Mouse (Mus musculus) frontal cortex, adult (tissue): ENCODE measurements around the gene Clptm1.
"Not testable (repeated sequence)": the region's sequence is repeated elsewhere in the genome, so short reads cannot be mapped to it uniquely, and the experiment has no call there.

Experiments used
- ATAC-seq: cut with Nextera tagmentation; 2 replicates; pipeline ENCODE4 v1.9.2; 2017; ENCODE audit warnings: mild to moderate bottlenecking, moderate library complexity, mixed read lengths; ENCODE audit not compliant: low TSS enrichment

The Clptm1 gene

DNA sequence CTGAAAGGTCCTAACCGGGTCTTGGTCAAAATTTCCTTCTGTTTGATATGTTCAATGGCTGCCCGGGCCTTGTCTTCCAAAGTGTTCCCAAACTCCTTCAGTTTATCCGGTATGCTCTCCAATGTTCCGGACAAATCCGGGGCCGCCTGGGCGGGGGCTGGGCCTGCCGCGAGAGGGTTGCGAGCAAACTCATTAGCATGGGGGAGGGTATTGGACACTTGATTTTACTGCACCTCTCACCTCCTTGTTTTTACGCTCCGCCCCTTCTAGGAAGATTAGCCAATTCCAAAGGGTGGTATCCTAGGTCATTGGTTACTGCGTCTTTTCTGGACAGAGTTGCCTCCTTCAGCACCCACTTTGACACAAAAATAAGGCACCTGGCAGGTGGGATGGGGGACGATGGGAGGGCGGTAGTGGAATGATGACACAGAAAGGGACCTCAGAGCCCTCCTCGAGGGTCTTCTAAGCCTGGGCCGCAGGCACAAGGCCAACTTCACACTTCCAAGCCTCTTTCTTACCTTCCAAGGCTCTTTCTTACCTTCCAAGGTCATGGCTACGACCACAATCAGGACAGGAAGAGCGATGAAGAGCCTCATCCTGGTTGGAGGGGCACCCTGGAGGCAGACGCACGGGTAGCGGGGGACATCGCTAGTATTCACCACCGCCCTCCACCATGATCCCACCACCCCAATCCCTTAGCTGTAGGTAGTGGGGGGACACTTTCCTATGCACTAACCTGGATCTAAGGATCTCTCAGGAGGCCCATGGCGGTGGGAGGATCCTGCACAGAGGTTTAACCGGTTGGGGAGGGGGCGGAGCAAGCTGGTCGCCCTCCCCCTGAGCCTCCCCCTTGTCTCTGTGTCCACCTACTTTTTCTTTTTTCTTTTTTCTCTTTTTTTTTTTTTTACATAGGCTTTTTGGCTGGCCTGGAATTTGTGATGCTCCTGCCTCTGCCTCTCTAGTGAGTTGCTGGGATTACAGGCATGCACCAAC is 27.3 kb upstream of the Clptm1 start, which contains the start of gene Apoc1:
Apoc1 (minus strand) TSS at position 788 of the 993 bp plus-strand sequence.
- no peak for ATAC-seq

DNA sequence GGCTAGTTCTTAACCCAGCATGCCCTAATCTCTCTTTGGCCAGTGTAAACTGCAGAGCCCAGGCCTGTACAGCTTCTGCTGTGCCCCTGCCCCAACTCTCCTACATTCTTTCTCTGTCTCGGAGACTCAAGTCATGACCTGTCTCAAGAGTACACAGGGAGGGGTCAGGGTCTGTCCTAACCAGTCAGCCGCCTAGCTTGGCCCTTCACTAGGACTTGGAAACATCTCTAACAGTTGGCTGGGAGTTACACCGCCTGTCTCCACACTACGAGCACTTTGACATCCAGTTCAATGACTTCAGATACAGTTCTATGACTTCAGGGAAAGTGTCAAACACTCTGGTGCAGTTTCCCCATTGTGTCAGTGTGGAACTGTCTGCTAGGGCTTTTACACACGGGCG is 26.6 kb upstream of the Clptm1 start:
- no peak for ATAC-seq

DNA sequence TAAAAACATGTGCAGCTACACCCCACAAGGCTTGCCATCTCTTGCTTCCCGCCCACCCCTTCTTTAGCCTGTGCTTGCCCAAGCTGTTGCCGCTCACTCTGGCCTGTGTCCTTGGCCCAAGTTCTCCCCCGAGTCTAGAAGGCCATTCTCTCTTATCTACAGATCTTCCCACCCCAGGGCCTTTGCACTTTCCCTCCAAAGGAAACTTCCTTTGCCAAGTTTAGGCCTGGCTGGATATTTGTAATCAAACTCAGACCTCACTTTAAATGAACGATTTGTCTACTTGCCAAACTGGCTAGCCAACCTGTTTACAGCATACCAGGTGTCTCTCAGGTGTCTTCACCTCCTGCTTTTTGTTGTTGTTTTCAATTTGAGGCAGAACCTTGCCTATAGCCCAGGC is 26.0 kb upstream of the Clptm1 start:
- ATAC-seq, result no peak

DNA sequence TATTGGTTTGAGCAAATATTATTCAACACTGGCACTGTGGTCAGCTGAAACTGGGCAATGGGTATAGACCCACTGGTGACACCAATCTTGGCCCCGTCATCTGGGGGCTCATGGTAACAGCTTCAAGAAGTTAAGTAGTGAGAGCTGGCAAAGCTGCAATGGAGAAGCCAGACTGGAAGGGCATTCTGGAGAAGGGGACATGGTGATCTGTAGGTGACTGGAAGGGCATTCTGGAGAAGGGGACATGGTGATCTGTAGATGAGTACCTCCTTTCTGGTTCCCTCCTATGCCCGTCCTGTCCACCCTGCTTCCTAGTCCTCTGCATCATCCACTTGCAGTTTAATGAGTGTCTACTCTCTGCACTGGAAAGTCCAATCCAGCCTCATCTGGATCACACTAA is 23.8 kb upstream of the Clptm1 start:
- no peak for ATAC-seq

DNA sequence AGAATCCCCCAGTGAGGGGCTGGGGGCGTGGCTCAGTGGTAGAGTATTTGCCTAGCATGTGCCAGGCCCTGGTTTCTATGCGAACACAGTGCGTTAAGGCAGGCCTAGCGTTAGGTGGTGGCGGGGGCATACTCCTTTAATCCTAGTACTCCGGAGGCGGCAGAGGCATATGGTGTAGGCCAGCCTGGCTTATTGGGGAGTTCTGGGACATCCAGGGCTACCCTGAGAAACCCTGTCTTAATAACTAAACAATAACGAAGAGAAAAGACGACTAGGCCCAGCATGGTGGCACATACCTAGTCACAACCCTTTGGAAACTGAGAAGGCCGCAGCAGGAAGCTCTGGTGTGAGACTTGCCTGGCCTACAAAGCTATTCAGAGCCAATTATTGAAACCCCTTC is 23.3 kb upstream of the Clptm1 start:
- no peak for ATAC-seq

DNA sequence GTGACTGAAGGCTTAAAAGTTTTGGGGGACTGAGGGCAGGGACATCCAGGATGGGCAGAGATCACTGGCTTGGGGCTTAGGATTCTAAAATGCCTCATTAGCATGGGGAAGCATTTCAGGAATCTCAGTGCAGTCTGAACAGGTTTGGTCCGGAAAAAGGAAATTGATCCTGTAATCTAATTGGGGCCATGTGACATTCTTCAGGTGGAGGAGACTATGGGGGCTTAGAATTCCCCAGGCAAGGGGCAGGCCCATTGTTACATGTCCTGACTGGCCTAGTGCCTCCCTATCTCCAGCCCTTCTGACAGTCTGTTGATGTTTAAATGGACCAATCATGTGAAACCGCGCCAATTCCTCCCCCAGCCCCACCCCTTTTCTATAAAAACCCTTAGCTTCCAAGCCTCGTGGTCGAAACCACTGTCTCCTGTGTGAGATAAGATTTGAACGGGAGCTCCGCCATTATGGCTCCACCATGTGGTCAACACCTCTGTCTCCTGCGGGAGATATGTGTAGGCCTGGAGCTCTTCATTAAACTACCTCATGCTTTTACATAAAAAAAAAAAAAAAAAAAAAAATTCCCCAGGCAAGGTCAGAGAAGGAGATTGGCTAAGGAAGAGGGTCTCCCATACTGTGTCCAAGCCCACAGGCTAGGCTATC is 22.2 kb upstream of the Clptm1 start:
- not testable (repeated sequence) for ATAC-seq

DNA sequence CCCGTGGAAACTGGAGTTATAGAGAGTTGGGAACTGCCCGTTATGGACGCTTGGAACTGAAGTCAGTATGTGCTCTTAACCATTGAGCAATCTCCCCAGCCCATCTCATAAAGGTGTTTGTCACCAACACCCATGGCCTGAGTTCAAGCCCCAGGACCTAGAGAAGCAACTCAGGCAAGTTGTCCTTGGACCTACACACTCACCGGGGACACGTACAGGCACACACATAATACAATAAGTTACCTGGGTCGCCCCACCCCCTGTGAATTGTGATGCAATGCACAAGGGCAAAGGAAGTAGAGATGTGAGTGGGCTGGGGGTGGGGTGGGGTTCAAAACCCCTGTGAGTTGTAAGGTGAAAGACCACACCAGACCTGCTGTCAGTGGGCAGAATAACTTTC is 21.7 kb upstream of the Clptm1 start:
- ATAC-seq, result no peak

DNA sequence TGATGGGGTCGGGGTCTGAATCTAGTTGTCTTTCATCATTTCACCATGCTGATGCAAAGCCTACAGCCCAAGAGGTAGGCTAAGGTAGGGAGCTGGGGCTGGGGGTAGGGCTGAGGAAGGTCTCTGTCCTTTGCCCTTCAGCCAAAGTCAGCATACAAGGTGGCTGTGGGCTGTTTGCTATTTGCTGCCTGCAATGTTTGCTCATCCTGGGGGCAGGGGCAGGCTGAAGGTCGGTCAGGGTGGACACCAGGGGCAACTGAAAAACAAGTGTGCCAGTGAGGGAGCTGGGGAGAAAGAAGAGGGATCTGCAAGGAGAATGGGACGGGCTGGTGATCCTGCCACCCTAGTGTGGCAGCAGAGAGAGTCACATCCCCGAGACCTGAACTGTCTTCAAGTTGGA is 20.5 kb upstream of the Clptm1 start:
- ATAC-seq, result no peak

DNA sequence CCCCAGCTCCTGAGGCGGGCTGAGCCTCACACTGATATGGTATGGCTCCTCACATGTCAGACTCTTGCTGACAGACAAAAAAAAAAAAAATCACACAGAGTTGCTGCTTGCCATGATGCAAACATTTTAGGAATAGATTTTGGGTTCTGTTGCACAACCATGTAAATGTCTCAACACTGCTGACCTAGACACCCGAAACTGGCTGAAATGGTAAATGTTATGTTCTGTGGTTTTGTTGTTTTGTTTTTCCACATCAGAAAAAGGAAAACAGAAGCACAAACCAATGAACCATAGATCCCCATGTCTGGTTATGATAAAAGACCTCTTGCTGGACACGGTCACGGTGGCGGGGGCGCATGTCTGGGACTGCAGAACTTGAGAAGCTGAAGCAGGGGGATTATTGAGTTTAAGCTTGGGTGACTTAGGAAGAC is 19.0 kb upstream of the Clptm1 start:
- no peak for ATAC-seq

DNA sequence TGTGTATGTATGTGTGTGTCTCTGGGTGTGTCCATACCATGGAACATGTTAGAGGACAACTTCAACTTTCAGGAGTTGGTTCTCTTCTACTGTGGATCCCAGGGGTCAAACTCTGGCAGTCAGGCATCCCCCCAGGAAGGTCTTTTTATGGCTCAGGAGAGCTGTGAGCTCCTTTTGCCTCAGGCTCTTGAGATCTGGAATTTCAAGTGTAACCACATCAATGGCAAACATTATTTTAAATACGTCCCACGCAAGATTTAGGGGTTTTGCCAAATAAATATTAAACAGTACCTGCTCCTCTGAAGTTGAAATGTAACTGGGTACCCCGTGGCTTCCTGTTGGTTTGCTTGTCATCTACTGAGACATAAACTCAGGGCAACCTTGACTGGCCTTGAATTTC is 18.1 kb upstream of the Clptm1 start:
- ATAC-seq, result no peak

DNA sequence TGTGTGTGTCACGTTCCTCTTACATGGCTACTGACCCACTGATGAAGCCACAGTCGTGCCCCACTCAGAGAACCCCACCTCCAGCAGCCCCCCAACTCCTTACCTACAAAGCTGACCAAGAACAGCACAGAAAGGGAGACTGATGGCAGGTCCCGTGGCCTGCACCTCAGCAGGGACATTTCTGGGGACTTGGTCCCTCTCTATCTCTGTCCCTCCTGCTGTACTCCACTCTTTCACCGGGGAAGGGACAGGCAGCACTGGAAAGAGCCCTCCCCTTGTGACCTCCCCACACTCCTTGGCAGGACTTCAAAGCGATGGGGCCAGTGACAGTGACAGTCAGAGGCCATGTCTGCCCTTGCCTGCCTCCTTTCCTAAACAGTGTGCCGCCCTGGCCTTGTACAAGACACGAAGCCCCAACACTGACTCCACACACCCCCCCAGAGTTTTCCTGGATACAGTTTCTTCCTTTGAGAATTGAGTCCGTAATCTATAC is 16.4 kb upstream of the Clptm1 start, which contains the start of the genes Gm44805 and Apoc4:
Gm44805 (minus strand) TSS at position 222 of the 493 bp plus-strand sequence.
Apoc4 (minus strand) TSS at position 278 of the 493 bp plus-strand sequence.
- no peak for ATAC-seq

DNA sequence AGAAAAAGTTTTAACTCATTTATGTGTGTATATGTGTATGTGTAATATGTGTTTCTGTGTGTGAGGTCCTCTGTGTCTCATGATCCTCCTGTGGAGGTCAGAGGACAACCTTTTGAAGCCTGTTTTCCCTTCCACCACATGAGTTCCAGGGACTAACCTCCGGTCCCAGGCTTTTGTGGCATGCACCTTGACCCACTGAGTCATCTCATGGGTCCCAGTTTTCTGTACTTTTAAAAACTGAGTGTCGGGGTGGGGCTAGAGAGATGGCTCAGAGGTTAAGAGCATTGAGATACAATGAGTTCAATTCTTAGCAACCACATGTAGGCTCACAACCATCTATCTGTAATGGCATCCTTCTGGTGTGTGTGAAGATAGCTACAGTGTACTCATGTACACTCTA is 15.9 kb upstream of the Clptm1 start:
- ATAC-seq, result no peak

DNA sequence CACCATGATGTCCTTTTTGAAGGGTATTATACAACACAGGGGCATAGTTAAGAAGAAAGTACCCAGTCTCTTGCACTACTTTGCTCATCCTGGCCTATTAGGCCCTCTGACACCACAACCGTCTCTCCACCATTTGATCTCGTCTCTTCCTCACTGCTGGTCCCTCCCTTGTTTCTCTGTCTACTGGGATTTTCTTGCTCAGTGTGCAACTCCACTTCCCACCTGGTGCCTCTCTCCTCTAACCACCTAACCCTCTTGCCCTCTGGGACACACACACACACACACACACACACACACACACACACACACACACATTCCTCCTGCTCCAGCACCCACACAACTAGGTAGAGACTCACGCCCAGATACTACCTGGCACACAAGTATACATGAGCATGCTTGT is 14.1 kb upstream of the Clptm1 start:
- no peak for ATAC-seq

DNA sequence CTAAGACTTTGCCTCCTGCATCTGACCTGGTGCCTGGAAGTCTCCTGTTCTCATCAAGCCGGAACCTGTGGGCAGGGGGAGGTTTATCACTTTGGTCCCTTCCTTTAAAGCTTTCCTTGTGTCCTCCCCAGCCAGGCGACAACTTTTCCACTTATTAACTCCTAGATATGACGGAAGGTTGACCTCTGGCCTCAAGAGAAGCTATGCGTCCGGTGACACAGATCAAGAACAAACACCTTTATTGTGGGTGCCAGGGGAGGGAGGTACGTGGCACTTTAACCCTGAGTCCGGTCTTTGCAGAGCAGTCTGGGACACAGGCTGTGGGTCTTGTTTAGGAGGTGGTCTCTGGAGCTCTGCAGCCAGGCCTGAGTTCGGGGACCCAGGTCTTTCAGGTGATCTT is 13.0 kb upstream of the Clptm1 start, which contains the start of gene Apoc2:
Apoc2 (minus strand) TSS at position 70 of the 400 bp plus-strand sequence.
- ATAC-seq, result no peak

DNA sequence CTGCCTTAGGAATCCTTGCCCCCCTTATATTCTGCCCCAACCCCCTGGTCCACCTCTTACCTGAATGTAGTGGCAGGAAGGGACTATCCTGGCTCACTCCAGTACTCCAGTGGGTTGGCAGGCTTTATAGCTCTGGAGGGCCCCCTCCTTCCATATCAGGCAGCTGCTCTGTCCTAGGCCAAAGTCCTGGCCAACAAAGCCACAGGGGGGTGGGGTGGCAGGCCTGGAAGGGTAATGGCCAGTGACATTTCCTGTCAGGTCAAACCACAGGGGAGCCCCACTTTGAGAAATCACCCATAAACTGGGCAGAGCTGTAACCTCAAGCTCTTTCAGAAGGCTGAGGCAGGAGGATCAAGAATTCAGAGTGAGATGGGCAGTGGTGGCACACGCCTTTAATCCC is 11.8 kb upstream of the Clptm1 start:
- ATAC-seq, result no peak

DNA sequence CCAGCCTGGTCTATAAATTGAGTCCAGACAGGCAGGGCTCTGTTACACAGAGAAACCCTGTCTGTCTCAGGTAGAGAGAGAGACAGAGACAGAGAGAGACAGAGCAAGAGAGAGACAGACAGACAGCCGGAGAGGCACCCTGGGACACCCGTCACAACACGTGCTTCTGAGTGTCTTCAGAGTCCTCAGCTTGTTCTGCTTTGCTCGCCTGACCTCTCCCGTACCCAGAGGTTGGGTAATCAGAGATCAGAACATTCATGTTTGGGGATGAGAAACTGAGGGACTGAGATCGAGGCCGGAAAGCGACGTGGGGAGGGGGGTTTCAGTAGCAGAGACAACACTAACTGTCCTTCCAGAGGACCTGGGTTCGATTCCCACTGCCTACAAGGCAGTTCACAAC is 11.0 kb upstream of the Clptm1 start:
- ATAC-seq, result no peak

DNA sequence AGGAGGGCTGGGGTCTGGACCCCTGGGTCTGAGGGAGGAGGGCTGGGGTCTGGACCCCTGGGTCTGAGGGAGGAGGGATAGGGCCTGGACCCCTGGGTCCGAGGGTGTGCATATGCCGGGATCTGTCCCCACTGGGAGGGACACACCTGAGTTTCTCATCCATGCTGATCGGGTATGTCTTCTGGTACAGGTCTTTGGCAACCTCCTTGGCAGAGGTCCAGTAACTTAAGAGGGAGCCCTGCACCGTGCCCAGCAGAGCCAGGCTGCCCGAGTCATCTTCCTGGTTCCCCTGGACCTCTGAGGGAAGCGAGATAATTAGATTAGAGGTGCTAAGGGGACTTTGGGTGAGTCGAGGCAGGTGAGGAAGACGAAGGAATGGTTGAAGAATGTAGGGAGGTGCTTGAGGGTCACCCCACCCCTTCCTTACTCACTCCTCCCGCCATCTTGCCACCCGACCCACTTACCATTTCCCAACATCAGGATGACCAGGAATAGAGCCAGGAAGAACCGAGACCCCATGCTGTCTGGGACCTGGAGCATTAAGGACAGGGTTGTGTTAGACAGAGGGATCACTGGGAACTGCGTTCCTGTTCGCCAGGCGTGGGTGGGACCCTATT is 8.4 kb upstream of the Clptm1 start:
- no peak for ATAC-seq

DNA sequence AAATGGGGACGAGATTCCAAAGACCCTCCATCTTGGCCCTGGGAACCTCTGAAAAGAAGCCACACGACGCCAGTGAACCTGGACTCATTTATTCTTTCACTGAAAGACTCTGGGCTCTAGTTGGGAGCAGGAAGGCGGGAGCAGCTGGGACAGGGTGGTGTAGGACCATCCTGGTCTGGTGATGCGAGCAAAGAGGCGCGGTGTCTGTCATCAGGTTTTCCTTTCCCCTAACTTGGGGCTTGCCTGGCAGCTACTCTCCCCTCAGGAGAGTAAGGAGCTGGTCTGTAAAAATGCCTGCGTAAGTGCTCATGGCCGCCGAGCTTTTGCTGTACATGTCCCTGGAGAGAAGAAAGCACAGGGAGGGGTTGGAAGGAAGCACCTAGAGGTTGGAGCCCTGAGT is 6.7 kb upstream of the Clptm1 start:
- ATAC-seq, result no peak

DNA sequence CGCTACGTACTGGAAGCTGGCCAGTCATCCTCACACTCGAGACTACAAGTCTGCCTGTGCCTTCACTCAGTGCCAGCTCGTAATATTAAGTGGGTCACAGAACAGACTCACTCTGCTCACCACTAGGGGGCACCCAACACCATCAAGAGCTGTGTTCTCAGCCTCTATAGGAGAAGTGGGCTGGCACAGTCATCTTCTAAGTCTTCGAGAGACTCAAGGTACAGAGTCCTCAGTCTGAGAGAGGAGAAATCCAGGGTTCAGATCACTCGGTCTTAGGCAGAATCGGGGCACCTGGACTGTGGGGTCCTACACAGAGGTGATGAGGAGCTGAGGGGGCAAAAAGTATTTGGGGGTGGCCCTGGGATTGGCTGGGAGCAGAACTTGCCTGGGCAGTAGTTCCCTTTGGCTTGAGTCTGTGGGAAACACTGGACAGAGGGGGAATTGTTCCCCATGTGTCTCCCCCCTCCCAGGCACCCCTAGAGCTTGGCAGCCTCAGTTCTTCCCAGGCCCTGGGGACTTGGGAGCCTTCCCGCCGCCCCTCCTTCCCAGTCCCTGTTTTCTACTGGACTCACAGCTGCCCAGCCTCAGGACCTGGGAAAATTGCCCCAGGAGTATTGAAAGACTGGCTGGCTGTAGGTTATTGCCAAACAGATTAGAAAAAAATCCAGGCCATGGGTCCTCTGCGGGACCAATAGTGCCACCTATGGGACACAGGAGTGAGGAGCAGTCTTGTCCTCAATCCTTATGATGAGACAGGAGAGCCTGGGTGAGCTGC is 4.3 kb upstream of the Clptm1 start:
- peak; percentile 87 for ATAC-seq

DNA sequence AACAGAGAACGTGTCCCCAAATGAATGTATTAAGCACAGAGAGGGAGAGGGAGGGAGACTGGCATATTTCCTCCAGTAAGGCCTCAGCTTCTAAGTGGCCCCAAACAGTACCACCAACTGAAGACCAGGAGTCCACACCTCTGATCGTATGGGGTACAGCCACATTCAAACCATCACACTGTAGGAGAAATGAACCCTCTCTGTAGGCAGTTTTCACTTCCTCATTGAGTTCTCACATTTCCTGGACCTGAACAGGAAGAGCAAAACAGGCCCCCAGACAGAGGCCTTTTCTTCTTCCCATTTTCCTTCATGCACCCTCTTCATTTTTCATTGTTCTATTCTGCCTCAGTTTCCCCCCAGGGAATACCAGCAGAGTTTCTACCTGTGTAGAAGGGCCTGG is 2.6 kb upstream of the Clptm1 start:
- no peak for ATAC-seq

DNA sequence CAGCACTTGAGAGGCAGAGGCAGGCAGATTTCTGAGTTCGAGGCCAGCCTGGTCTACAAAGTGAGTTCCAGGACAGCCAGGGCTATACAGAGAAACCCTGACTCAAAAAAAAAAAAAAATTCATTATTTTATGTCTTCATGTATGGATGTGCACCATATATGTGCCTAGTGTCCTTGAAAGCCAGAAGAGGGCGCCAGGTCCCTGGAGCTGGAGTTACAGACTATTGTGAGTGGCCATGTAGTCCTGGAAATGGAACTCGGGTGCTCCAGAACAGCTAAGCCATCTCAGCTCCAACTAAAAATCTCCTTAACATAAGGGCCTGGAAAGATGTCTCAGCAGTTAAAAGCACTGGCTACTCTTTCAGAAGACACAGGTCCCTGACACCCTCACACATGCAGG is 1.9 kb upstream of the Clptm1 start:
- ATAC-seq, result no peak
